Mouse (Mus musculus): Measurements from ENCODE around the gene Armc9. TPM values are rescaled to one million over a fixed set of nuclear protein-coding genes. Genes with fewer than 3 reads are reported as not detected.

Armc9 gene
- total and polyA plus RNA-seq, 3 experiments: 10.9 to 15.5 (median 15.1) TPM

GRCm38 (mm10) chr1:86143165-86143564 lies 11.4 kb upstream of the Armc9 start:
- in situ Hi-C loops (cut with MboI; ENCODE audit: low pct_ligation_motif_present, low pct_unique_long_range_greater_than_20kb, low sequenced_read_pairs): no loop called here
- H3K4me2 ChIP-seq (ENCODE audit: insufficient read depth, low read depth, poor library complexity, severe bottlenecking): no peak overlapping the region
- H3K79me2 ChIP-seq (replicated peaks; ENCODE audit: control insufficient read depth, extremely low read depth, insufficient read depth, poor library complexity, severe bottlenecking): no peaks in the 10 kb centered on the region
- TF ChIP-seq JUND (conservative IDR thresholded peaks at IDR 0.05; ENCODE audit: low read depth, low read length) (no peak), SMC3 (IDR thresholded peaks at IDR 0.05; ENCODE audit: low read depth, low read length) (no peak), TCF12 (IDR thresholded peaks at IDR 0.05; ENCODE audit: low read depth, low read length) (no peak), POLR2AphosphoS2 (IDR thresholded peaks at IDR 0.05; ENCODE audit: low read depth, low read length) (no peak), EP300 (IDR thresholded peaks at IDR 0.05; ENCODE audit: low read length) (no peak), MEF2A (IDR thresholded peaks at IDR 0.05; ENCODE audit: borderline replicate concordance, low read depth, low read length) (no peak), BHLHE40 (IDR thresholded peaks at IDR 0.05; ENCODE audit: low read depth, low read length) (no peak), ELF1 (IDR thresholded peaks at IDR 0.05; ENCODE audit: low read depth, low read length) (no peak), E2F4 (IDR thresholded peaks at IDR 0.05; ENCODE audit: insufficient replicate concordance, low read depth, low read length) (no peak), USF2 (conservative IDR thresholded peaks at IDR 0.05; ENCODE audit: low read depth, low read length) (no peak), MYC (IDR thresholded peaks at IDR 0.05; ENCODE audit: low read depth, low read length) (no peak), NELFE (IDR thresholded peaks at IDR 0.05; ENCODE audit: low read depth, low read length) (no peak), CHD2 (IDR thresholded peaks at IDR 0.05; ENCODE audit: low read length) (no peak), MAFK (IDR thresholded peaks at IDR 0.05; ENCODE audit: insufficient replicate concordance, low read length) (no peak), ZKSCAN1 (IDR thresholded peaks at IDR 0.05; ENCODE audit: borderline replicate concordance, low read depth, low read length) (no peak), ETS1 (conservative IDR thresholded peaks at IDR 0.05; ENCODE audit: low read depth, low read length) (no peak), KAT2A (IDR thresholded peaks at IDR 0.05; ENCODE audit: insufficient replicate concordance, low read length) (no peak), USF1 (IDR thresholded peaks at IDR 0.05; ENCODE audit: low read depth, low read length) (no peak), CTCF (conservative IDR thresholded peaks at IDR 0.05 in 1 of 2, IDR thresholded peaks at IDR 0.05 in 1 of 2; ENCODE audit: low read depth in 2 of 2, low read length in 2 of 2) (no peak)
- peaks cover 9 to 32% of the 10 kb centered on the region in 2 experiments for H3K36me3 ChIP-seq (replicated peaks in 1 of 2; ENCODE audit: control insufficient read depth in 1 of 2, insufficient read depth in 1 of 2, low read length in 1 of 2)
- no peak for DNase-seq (ENCODE audit: extremely low read depth)
- H3K27ac ChIP-seq (ENCODE audit: insufficient read depth, low read depth): no peak overlapping the region
- no peaks in the 10 kb centered on the region for H3K27me3 ChIP-seq (replicated peaks)
- 0 out of 4 replicates have a peak, but pooled peaks cover 0 to 6% of the 10 kb centered on the region in 2 experiments for H3K4me1 ChIP-seq (ENCODE audit: control insufficient read depth in 1 of 2, insufficient read depth in 2 of 2)
- H3K4me3 ChIP-seq (replicated peaks in 1 of 3; ENCODE audit: low read depth in 2 of 3, low read length in 2 of 3, poor library complexity in 1 of 3): no peak overlapping the region
- H3K9ac ChIP-seq (ENCODE audit: insufficient read depth, low read depth): no peak overlapping the region
- dilution Hi-C loops (cut with MboI; ENCODE audit: extremely low pct_ligation_motif_present, extremely low pct_unique_long_range_greater_than_20kb, low sequenced_read_pairs): no loop called here
- no peaks in the 10 kb centered on the region for H3K9me3 ChIP-seq (replicated peaks; ENCODE audit: low read length)

GRCm38 (mm10) chr1:86144001-86144944 lies 10.3 kb upstream of the Armc9 start:
- TF ChIP-seq CTCF (conservative IDR thresholded peaks at IDR 0.05 in 1 of 2, IDR thresholded peaks at IDR 0.05 in 1 of 2; ENCODE audit: low read depth in 2 of 2, low read length in 2 of 2) (peak in 1 of 2 experiments; percentile 51; a peak in 2 of 4 replicates), SMC3 (IDR thresholded peaks at IDR 0.05; ENCODE audit: low read depth, low read length) (peak; percentile 30), POLR2A (IDR thresholded peaks at IDR 0.05; ENCODE audit: low read depth, low read length) (no peak), MEF2A (IDR thresholded peaks at IDR 0.05; ENCODE audit: borderline replicate concordance, low read depth, low read length) (no peak)
- H3K4me2 ChIP-seq (ENCODE audit: insufficient read depth, low read depth, poor library complexity, severe bottlenecking): no peak overlapping the region
- DNase-seq (ENCODE audit: extremely low read depth): no peak
- no peak overlapping the region for H3K9ac ChIP-seq (ENCODE audit: insufficient read depth, low read depth)
- H3K79me2 ChIP-seq (replicated peaks; ENCODE audit: control insufficient read depth, extremely low read depth, insufficient read depth, poor library complexity, severe bottlenecking): no peaks in the 10 kb centered on the region
- H3K4me3 ChIP-seq (replicated peaks in 1 of 3; ENCODE audit: low read depth in 2 of 3, low read length in 2 of 3, poor library complexity in 1 of 3): no peak overlapping the region
- dilution Hi-C loops (cut with MboI; ENCODE audit: extremely low pct_ligation_motif_present, extremely low pct_unique_long_range_greater_than_20kb, low sequenced_read_pairs) (no loop called here), in situ Hi-C loops (cut with MboI; ENCODE audit: low pct_ligation_motif_present, low pct_unique_long_range_greater_than_20kb, low sequenced_read_pairs) (no loop called here)
- H3K4me1 ChIP-seq (ENCODE audit: control insufficient read depth in 1 of 2, insufficient read depth in 2 of 2): 0 out of 4 replicates have a peak, but pooled peaks cover 0 to 6% of the 10 kb centered on the region in 2 experiments
- H3K27me3 ChIP-seq (replicated peaks): no peaks in the 10 kb centered on the region
- peaks cover 4 to 21% of the 10 kb centered on the region in 2 experiments for H3K36me3 ChIP-seq (replicated peaks in 1 of 2; ENCODE audit: control insufficient read depth in 1 of 2, insufficient read depth in 1 of 2, low read length in 1 of 2)
- H3K9me3 ChIP-seq (replicated peaks; ENCODE audit: low read length): no peaks in the 10 kb centered on the region
- H3K27ac ChIP-seq (ENCODE audit: insufficient read depth, low read depth): no peak overlapping the region

All from CH12.LX (cell line).